In genomic region chr11:75653781-75654470, GRCm38 (mm10) we compare ENCODE assay signal across 8 mouse cellular contexts. TPM values are rescaled to one million over a fixed set of nuclear protein-coding genes. Genes with fewer than 3 reads are reported as not detected.
DNase-seq lines count a peak whose midpoint lies in the region; ATAC-seq and TF ChIP-seq lines count a peak whose summit lies in the region.

No protein-coding gene starts in this region.

- DNase-seq in 3T3-L1 (ENCODE audit: low read depth, low spot score) = peak; percentile 85
- DNase-seq in adrenal gland, adult 18-20 months (ENCODE audit: low spot score in 2 of 2) = peak; percentile 78 to 81
- DNase-seq in embryo, embryonic 10.5 days (ENCODE audit: low spot score) = peak; percentile 92
- peak; percentile 87 to 91 for DNase-seq in heart, adult 18-20 months
- DNase-seq in kidney, adult 18-20 months = peak; percentile 93
- peak; percentile 85 for DNase-seq in neural tube, embryonic 10.5 days (ENCODE audit: extremely low spot score, low spot score)

- no peak for TF ChIP-seq CTCF in testis, adult 2 months (IDR thresholded peaks at IDR 0.05; ENCODE audit: control insufficient read depth, insufficient read depth, insufficient replicate concordance, low read depth, low read length)

- H3K36me3 ChIP-seq in liver, embryonic 15.5 days (replicated peaks) = peaks cover 17% of the 10 kb centered on the region
- H3K36me3 ChIP-seq in testis, adult 2 months (ENCODE audit: control insufficient read depth, insufficient read depth, low read length) = no peaks in the 10 kb centered on the region

- H3K27ac ChIP-seq in liver, embryonic 15.5 days (replicated peaks) = peak overlapping the region; percentile 89
- H3K27ac ChIP-seq in testis, adult 2 months (ENCODE audit: control insufficient read depth, insufficient read depth, low read depth, low read length) = peak overlapping the region; percentile 64

- under 1% methylated on average over 45 of the region's 45 CpGs for WGBS in liver, embryonic 15.5 days (ENCODE audit: insufficient replicate concordance)

- no peaks in the 10 kb centered on the region for H3K9me3 ChIP-seq in liver, embryonic 15.5 days (replicated peaks)

- TF ChIP-seq POLR2A in testis, adult 2 months (IDR thresholded peaks at IDR 0.05; ENCODE audit: control insufficient read depth, low read depth, low read length) = no peak

- peak overlapping the region; percentile 83 for H3K4me3 ChIP-seq in liver, embryonic 15.5 days (replicated peaks)
- H3K4me3 ChIP-seq in testis, adult 2 months (ENCODE audit: control insufficient read depth, low read depth, low read length) = peak overlapping the region; percentile 70

- H3K9ac ChIP-seq in liver, embryonic 15.5 days = peak overlapping the region; percentile 81

- peak; percentile 59 for ATAC-seq in liver, embryonic 15.5 days (ENCODE audit: insufficient read depth)

- peaks cover 85% of the 10 kb centered on the region for H3K4me1 ChIP-seq in liver, embryonic 15.5 days (replicated peaks)
- peaks cover 64% of the 10 kb centered on the region for H3K4me1 ChIP-seq in testis, adult 2 months (ENCODE audit: control insufficient read depth, insufficient read depth, low read length)

- H3K27me3 ChIP-seq in liver, embryonic 15.5 days = no peaks in the 10 kb centered on the region
- no peaks in the 10 kb centered on the region for H3K27me3 ChIP-seq in testis, adult 2 months (ENCODE audit: control insufficient read depth, insufficient read depth, low read length)

- H3K4me2 ChIP-seq in liver, embryonic 15.5 days = peak overlapping the region; percentile 100

RNA-seq across cellular contexts. Expression of gene Myo1c, which starts 3.6 kb away (rescaled TPM):
- 100 to 1,000 TPM; 144 to 160 TPM for total RNA-seq in adrenal gland, adult 18-20 months (2021)
- 10 to 100 TPM; 87.2 to 96.1 TPM for total RNA-seq in heart, adult 18-20 months (2021)
- 20.6 and 24.5 TPM in 2 replicates for polyA plus RNA-seq in liver, embryonic 15.5 days (2015; fragmentation: Nextera tagmentation; extraction: Ambion mirVana)
- 41.3 and 48.7 TPM in 2 replicates for polyA plus RNA-seq in testis, adult 2 months (2012; rRNA removed)

RNA-seq across cellular contexts. Expression of gene Inpp5k, which starts 23.1 kb away (rescaled TPM):
- 10 to 100 TPM; 24.9 to 36.9 TPM for total RNA-seq in adrenal gland, adult 18-20 months (2021)
- 10 to 100 TPM; 24.1 to 28.3 TPM for total RNA-seq in heart, adult 18-20 months (2021)
- 16.0 and 18.3 TPM in 2 replicates for polyA plus RNA-seq in liver, embryonic 15.5 days (2015; fragmentation: Nextera tagmentation; extraction: Ambion mirVana)
- 121 and 128 TPM in 2 replicates for polyA plus RNA-seq in testis, adult 2 months (2012; rRNA removed)

RNA-seq across cellular contexts. Expression of gene Crk, which starts 25.1 kb away (rescaled TPM):
- total RNA-seq in adrenal gland, adult 18-20 months (2021) = 100 to 1,000 TPM; 115 to 132 TPM
- total RNA-seq in heart, adult 18-20 months (2021) = 10 to 100 TPM; 83.6 to 87.8 TPM
- polyA plus RNA-seq in liver, embryonic 15.5 days (2015; fragmentation: Nextera tagmentation; extraction: Ambion mirVana) = 32.3 and 33.9 TPM in 2 replicates
- polyA plus RNA-seq in testis, adult 2 months (2012; rRNA removed) = 27.0 and 35.8 TPM in 2 replicates

Comparison
In these comparisons a context has a peak if more than half of its experiments do, and no peak if none do; other contexts are left out.
1. Peak in every context shown above with its lines: DNase-seq, ATAC-seq, H3K4me3 ChIP-seq and H3K27ac ChIP-seq.